Mouse (Mus musculus): ENCODE results near the gene Tmem186. TPM values are rescaled to one million over a fixed set of nuclear protein-coding genes. Genes with fewer than 3 reads are reported as not detected.

Gene Tmem186
- polyA plus RNA-seq, 1 experiment from 2014 or later, result 25.4 TPM

DNA sequence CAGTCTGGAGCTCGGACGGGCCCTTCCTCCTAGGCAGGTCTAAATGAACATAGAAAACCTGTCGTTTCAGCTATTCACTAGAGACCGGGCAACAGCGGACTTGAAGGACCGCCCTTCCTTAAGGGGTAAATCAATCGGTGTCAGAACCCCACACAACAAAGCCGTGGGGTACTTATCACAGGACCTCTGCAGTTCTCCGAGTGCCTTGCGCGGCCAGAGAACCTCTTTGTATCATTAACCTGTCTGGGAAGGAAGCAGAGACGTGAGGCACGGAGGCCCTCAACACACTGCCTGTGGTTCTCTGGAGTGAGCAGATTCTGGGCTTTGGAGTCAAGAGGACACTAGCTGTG, 670 bp downstream of the Tmem186 start:
- under 1% methylated on average over 13 of the region's 13 CpGs for WGBS
- no peaks in the 10 kb centered on the region for H3K9me3 ChIP-seq
- peak overlapping the region; percentile 89 for H3K4me2 ChIP-seq
- H3K4me3 ChIP-seq (replicated peaks), result peak overlapping the region; percentile 79
- H3K4me1 ChIP-seq, result peaks cover 21% of the 10 kb centered on the region
- no peaks in the 10 kb centered on the region for H3K27me3 ChIP-seq
- peak overlapping the region; percentile 88 for H3K27ac ChIP-seq
- peak overlapping the region; percentile 86 for H3K9ac ChIP-seq
- ATAC-seq (ENCODE audit: low FRiP score), result peak; percentile 50
- H3K36me3 ChIP-seq (replicated peaks), result peaks cover 23% of the 10 kb centered on the region

- Histone ChIP-seq H3K9ac (no peak overlapping the region), H3K4me3 (replicated peaks) (no peak overlapping the region), H3K9me3 (no peaks in the 10 kb centered on the region), H3K4me1 (peaks cover 9% of the 10 kb centered on the region), H3K27me3 (no peaks in the 10 kb centered on the region), H3K36me3 (replicated peaks) (peaks cover 28% of the 10 kb centered on the region), H3K4me2 (no peak overlapping the region), H3K27ac (no peak overlapping the region)
- no peak for ATAC-seq (ENCODE audit: low FRiP score)
- WGBS, result 84% methylated on average over 5 of the region's 5 CpGs
These were observed 6.1 kb downstream of the Tmem186 start for GRCm38 (mm10) chr16:8631428-8631827.

DNA sequence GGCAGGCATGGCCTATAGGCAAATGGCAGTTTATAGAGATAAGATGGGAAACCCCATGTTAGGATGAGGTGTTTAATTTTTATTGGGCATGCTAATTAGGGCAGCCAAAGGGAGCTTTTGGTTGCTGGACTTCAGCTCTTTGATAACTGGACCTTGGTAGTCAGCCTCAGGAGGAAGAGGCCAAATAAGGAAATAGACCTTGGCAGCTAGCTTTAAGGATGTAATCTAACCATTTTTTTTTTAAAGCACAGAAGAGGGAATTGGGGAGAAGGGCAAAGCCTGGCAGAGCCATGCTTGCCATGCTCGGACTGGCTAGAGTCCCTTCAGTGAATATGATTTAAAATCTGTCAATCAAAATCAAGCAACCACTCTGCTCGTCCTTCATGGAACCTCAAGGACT, 7.1 kb downstream of the Tmem186 start:
- H3K36me3 ChIP-seq (replicated peaks), result peaks cover 24% of the 10 kb centered on the region
- no peak overlapping the region for H3K4me3 ChIP-seq (replicated peaks)
- H3K27ac ChIP-seq, result no peak overlapping the region
- 82% methylated on average over 2 of the region's 2 CpGs for WGBS
- no peak for ATAC-seq (ENCODE audit: low FRiP score)
- no peaks in the 10 kb centered on the region for H3K4me1 ChIP-seq
- H3K27me3 ChIP-seq, result no peaks in the 10 kb centered on the region
- no peak overlapping the region for H3K9ac ChIP-seq
- H3K4me2 ChIP-seq, result no peak overlapping the region
- H3K9me3 ChIP-seq, result no peaks in the 10 kb centered on the region

DNA sequence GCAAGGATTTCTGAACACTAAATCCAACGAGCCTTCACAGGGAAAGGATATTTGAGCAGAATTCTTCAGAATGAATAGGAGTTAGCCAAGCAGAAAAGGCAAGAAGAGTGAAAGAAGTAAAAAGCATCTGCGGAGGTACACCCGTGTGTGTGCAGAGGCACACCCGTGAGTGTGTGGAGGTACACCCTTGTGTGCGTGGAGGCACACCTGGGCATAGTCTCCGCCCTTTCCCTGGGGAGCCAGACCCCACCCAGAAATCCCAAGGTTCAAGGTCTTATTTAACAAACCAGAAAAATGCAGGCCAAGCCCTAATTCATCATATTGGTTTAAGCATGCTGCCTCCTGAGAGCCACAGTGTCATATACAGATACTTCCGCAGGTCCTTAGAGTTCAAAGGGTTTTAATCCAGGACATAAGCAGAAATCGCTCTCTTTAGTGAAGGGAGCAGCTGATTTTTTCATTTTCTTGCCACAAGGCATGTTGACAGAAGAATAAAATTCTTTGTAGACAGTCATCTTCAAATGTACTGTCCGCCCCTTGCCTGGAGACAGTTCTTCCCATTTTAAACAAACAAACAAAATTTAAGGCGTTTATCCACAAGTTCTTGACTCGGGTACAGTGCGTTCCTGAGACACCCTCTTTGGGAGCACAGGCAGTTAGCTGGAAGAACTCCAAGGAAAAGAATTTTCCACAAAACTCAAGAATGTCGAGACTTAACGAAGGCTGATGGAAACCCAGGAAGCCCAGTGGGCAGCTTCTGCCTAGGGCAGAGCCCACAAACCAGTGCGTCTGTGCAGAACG, 17.0 kb downstream of the Tmem186 start:
- Histone ChIP-seq H3K9ac (no peak overlapping the region), H3K4me3 (replicated peaks) (no peak overlapping the region), H3K27me3 (no peaks in the 10 kb centered on the region), H3K27ac (no peak overlapping the region), H3K36me3 (replicated peaks) (peaks cover 2% of the 10 kb centered on the region; the same call in 1 of the 2 replicates), H3K4me2 (no peak overlapping the region), H3K4me1 (peaks cover 8% of the 10 kb centered on the region; the same call in 1 of the 2 replicates), H3K9me3 (no peaks in the 10 kb centered on the region)
- ATAC-seq (ENCODE audit: low FRiP score), result no peak
- 81% methylated on average over 16 of the region's 16 CpGs for WGBS

DNA sequence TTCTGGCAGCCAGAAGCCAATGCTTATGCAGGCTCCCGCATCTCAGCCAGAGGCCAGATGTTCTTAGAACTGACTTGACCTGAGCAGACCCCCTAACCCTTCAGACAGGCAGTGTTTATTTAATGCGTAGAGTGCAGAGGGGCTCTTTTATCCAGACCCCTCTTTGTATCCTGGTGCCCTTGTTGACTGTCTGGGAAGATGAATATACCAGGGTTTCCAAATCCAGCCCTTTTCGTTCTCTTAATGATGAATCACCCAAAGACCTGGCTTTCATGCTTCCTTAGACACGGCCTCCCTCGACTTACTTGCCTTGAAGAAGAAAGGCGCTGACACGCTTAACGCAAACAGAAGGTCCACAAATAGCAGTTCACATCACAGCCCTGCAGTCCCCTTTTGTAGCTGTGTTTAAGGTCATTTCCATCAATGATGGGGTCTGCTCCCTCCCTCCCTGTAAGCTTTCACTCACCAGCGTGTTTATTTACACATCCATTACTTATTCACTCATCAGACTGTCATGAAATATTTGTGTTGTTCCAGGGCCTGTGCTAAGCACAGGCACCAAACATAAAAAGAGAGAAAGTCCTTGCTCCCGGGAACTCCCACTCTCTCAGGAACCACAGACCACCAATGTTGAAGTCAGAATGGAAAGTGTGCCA, 17.7 kb downstream of the Tmem186 start:
- Histone ChIP-seq H3K9me3 (no peaks in the 10 kb centered on the region), H3K9ac (no peak overlapping the region), H3K4me2 (no peak overlapping the region), H3K36me3 (replicated peaks) (peaks cover 2% of the 10 kb centered on the region; the same call in 1 of the 2 replicates), H3K4me1 (peaks cover 8% of the 10 kb centered on the region; the same call in 1 of the 2 replicates), H3K27ac (no peak overlapping the region), H3K27me3 (no peaks in the 10 kb centered on the region), H3K4me3 (replicated peaks) (no peak overlapping the region)
- ATAC-seq (ENCODE audit: low FRiP score), result no peak
- 52% methylated on average over 10 of the region's 10 CpGs for WGBS

DNA sequence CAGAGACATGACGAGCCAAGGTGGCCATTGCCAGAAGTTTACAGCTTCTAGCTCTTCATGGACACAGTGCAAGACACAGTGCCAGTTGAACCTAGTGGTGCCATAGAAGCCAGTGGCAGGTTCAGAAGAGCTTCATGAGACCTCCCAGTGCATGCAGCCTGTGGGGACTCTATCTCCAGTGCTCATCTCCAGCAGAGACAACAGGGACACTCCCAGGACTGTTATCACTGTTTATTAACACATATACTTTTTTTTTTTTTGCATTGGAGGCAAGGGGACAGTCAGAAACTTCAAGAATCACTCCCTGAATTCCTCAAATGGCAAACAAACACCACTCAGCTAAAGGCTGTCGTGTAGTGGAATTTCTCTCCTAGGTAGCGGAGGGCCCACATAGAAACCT, 24.1 kb downstream of the Tmem186 start:
- no peak overlapping the region for H3K27ac ChIP-seq
- ATAC-seq (ENCODE audit: low FRiP score), result no peak
- no peak overlapping the region for H3K4me3 ChIP-seq (replicated peaks)
- H3K9ac ChIP-seq, result no peak overlapping the region
- WGBS, result 87% methylated on average over 3 of the region's 3 CpGs
- no peaks in the 10 kb centered on the region for H3K9me3 ChIP-seq
- H3K27me3 ChIP-seq, result no peaks in the 10 kb centered on the region
- no peak overlapping the region for H3K4me2 ChIP-seq
- H3K4me1 ChIP-seq, result no peaks in the 10 kb centered on the region
- H3K36me3 ChIP-seq (replicated peaks), result peaks cover 3% of the 10 kb centered on the region; the same call in 1 of the 2 replicates

DNA sequence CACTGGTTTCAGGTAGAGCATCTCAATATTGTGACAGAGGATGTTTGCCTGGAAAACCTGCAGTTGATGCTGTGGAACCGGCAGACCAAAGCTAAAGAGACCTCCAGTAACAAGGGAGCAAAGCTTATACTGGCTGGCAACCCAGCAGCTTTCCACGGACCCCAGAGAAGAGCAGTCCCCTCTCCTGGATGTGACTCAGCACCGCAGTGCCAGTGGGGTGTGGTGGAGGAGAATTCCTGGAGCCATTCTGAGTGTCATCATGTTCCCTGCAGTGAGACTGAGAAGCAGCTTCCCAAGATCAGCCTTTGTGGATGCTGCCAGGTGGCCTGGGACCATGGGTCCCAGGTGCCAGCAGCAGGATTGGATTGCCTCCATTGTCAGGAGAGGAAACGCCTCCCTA, 24.5 kb downstream of the Tmem186 start:
- H3K27me3 ChIP-seq, result no peaks in the 10 kb centered on the region
- no peak for ATAC-seq (ENCODE audit: low FRiP score)

DNA sequence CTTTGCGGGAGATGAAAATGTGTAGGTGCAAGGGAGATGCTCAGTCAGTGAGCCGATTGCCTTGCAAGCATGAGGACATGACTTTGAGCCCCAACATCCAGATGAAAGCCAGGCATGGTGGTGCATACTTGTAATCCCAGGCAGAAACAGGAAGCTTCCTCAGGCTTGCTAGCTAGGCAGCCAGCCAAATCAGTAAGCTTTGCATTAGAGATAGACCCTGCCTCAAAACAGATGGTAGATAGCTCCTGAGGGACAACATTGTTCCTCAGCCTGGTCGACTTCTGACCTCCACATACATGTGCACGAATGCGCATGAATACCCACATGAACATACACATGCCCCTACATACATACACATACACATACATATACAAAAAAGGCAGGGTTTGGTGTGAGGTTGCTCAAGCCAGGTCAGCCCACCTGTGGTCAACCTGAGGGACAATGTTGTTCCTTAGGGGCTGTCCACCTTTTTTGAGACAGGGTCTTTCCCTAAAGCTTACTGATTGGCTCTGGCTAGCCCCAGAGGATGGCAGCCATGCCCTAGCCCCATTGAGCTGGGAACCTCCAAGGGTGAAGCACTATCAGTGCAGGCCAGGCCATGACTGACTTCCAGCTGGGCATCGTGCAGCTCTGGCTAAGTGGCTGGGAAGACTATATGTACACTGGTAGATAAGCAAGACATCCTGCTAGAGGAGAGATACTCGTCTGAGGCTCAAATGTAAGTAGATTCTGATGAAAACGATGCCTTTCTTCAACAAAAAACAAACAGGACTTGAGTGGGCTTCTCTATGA, 25.1 kb downstream of the Tmem186 start:
- H3K9me3 ChIP-seq, result no peaks in the 10 kb centered on the region
- WGBS, result 86% methylated on average over 8 of the region's 8 CpGs
- ATAC-seq (ENCODE audit: low FRiP score), result no peak
- peaks cover 3% of the 10 kb centered on the region; the same call in 1 of the 2 replicates for H3K36me3 ChIP-seq (replicated peaks)
- no peak overlapping the region for H3K4me2 ChIP-seq
- H3K9ac ChIP-seq, result no peak overlapping the region
- H3K27ac ChIP-seq, result no peak overlapping the region
- no peak overlapping the region for H3K4me3 ChIP-seq (replicated peaks)
- H3K27me3 ChIP-seq, result no peaks in the 10 kb centered on the region
- H3K4me1 ChIP-seq, result no peaks in the 10 kb centered on the region

More for the DNA sequence above, 24.5 kb downstream of the Tmem186 start:
- Histone ChIP-seq H3K36me3 (replicated peaks) (peaks cover 3% of the 10 kb centered on the region; the same call in 1 of the 2 replicates), H3K27ac (no peak overlapping the region), H3K4me1 (no peaks in the 10 kb centered on the region), H3K9me3 (no peaks in the 10 kb centered on the region), H3K4me2 (no peak overlapping the region), H3K4me3 (replicated peaks) (no peak overlapping the region), H3K9ac (no peak overlapping the region)
- 84% methylated on average over 4 of the region's 4 CpGs for WGBS

DNA sequence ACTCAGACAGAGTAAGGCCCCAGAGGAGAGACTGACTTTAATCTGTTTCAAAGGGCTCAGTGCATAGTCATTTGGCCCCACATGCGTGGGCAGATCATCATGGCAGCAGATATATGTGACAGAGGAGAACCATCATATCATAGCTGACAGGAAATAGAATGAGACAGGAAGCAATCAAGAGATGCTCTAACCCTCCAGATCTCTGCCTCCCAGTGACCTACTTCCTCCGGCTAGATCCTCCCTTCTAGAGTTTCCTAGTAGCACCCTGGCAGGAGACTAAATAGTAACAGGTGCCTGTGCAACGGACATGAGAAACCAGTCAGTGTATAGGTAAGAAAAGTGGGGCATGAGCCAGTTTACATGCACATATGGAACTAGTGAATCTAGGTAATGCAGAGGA, 27.1 kb downstream of the Tmem186 start:
- no peaks in the 10 kb centered on the region for H3K4me1 ChIP-seq
- H3K9ac ChIP-seq, result no peak overlapping the region
- H3K4me2 ChIP-seq, result no peak overlapping the region
- no peaks in the 10 kb centered on the region for H3K27me3 ChIP-seq
- no peak for ATAC-seq (ENCODE audit: low FRiP score)
- no peak overlapping the region for H3K27ac ChIP-seq
- H3K4me3 ChIP-seq (replicated peaks), result no peak overlapping the region
- no peaks in the 10 kb centered on the region for H3K9me3 ChIP-seq
- WGBS, result 82% methylated on average over 3 of the region's 3 CpGs
- H3K36me3 ChIP-seq (replicated peaks), result peaks cover 3% of the 10 kb centered on the region; the same call in 1 of the 2 replicates

- WGBS, result 90% methylated on average over 3 of the region's 3 CpGs
- Histone ChIP-seq H3K9me3 (no peaks in the 10 kb centered on the region), H3K27me3 (no peaks in the 10 kb centered on the region), H3K4me1 (no peaks in the 10 kb centered on the region), H3K4me2 (no peak overlapping the region), H3K27ac (no peak overlapping the region), H3K9ac (no peak overlapping the region), H3K4me3 (replicated peaks) (no peak overlapping the region), H3K36me3 (replicated peaks) (peaks cover 7% of the 10 kb centered on the region)
- no peak for ATAC-seq (ENCODE audit: low FRiP score)
These were observed 33.7 kb downstream of the Tmem186 start for GRCm38 (mm10) chr16:8603789-8604188.

- H3K27me3 ChIP-seq, result no peaks in the 10 kb centered on the region
- H3K9ac ChIP-seq, result no peak overlapping the region
- ATAC-seq (ENCODE audit: low FRiP score), result no peak
- no peaks in the 10 kb centered on the region for H3K4me1 ChIP-seq
- no peaks in the 10 kb centered on the region for H3K9me3 ChIP-seq
- H3K4me3 ChIP-seq (replicated peaks), result no peak overlapping the region
- H3K36me3 ChIP-seq (replicated peaks), result no peaks in the 10 kb centered on the region; the same call in 1 of the 2 replicates
- H3K4me2 ChIP-seq, result no peak overlapping the region
- H3K27ac ChIP-seq, result no peak overlapping the region
- 83% methylated on average over 5 of the region's 5 CpGs for WGBS
These were observed 40.0 kb downstream of the Tmem186 start for GRCm38 (mm10) chr16:8597516-8597915.

DNA sequence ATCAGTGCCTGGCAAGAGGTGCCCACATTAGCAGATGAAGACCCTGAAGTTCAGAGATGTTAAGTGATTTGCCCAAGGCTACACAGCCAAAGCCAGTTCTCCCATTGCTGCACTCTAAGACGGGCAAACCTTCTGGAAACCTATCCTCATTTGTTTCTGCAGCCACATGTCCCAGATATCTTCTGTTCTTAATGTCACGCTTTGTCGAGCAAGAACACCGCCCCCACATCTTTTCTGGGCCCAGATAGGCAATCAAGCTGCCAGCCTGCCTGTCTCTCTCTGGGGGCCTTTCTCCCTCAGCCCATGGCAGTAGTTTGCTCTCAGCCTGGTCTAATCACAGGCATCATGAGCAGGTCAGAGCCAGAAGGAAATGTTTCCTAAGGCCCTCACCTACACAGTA, 41.2 kb downstream of the Tmem186 start:
- no peaks in the 10 kb centered on the region for H3K4me1 ChIP-seq
- H3K9ac ChIP-seq, result no peak overlapping the region
- no peaks in the 10 kb centered on the region for H3K9me3 ChIP-seq
- no peak overlapping the region for H3K4me3 ChIP-seq (replicated peaks)
- no peaks in the 10 kb centered on the region for H3K36me3 ChIP-seq (replicated peaks)
- WGBS, result 82% methylated on average over 4 of the region's 4 CpGs
- no peak overlapping the region for H3K4me2 ChIP-seq
- ATAC-seq (ENCODE audit: low FRiP score), result no peak
- H3K27ac ChIP-seq, result no peak overlapping the region
- H3K27me3 ChIP-seq, result no peaks in the 10 kb centered on the region

Measured in forebrain, embryonic 12.5 days (tissue).